Mouse (Mus musculus): Measurements from ENCODE around the gene Cybrd1.

DNA sequence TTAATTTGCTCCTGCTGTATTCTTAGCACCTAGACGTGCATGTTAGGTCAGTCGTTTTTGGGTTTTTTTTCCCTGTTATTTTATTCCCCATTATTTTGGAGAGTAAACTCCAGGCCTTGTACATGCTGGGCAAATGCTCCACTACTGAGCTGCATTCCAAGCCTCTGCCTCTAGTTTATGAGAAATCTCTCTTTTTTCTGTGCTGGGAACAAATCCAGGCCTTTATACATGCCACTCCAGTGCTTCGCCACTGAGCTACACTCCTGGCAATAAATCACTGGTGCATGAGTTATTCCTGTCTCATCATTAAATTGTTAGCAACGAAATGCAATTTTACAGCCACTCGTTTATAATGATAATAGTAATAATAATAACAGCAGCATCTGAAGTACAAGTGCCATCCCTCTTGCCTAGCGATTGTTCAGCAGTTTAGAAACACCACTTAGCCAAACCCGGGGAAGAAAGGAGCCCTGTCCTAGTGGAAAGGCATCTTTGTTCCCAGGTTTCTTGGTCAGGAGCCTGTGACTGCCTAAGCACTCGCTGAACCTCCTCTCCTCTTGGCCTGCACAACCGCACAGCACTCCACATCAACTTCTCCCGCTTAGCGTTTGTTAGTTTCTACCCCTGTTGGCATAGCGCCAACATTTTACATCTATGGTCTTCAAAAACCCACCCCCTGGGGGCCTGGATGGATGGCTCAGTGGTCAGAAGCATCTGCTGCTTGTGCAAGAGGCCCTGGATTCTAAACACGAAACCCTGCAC, 4.7 kb downstream of the Cybrd1 start:
- TF ChIP-seq CTCF (IDR thresholded peaks at IDR 0.05; ENCODE audit: control insufficient read depth, insufficient read depth, insufficient replicate concordance, low read depth, low read length): no peak
- no peak for TF ChIP-seq POLR2A (IDR thresholded peaks at IDR 0.05; ENCODE audit: control insufficient read depth, low read depth, low read length)

Measured in testis, adult 2 months (tissue).